Mouse (Mus musculus) kidney, adult 2 months (tissue): ENCODE results near the gene Slc25a48.

Experiments used
- CTCF ChIP-seq: fragments of 200-500 bp; conservative IDR thresholded peaks from 2 replicates; pipeline ENCODE4 v1.5.1; 2011; ENCODE audit warnings: low read depth, mild to moderate bottlenecking, control low read depth, low read length, moderate library complexity, mixed read lengths; ENCODE audit not compliant: insufficient read depth, insufficient read length
- POLR2A ChIP-seq: fragments of 200-500 bp; IDR thresholded peaks from one replicate; pipeline ENCODE4 v1.6.1; 2011; ENCODE audit warnings: low read depth, low read length, control low read depth

- TF ChIP-seq CTCF (no peak), POLR2A (no peak)
These were observed 33.8 kb downstream of the Slc25a48 start for GRCm38 (mm10) chr13:56471951-56472350.
